Mouse (Mus musculus) urinary bladder, postnatal 4 days (tissue): ENCODE data around the gene Galntl5.
"Not testable (repeated sequence)": the region's sequence is repeated elsewhere in the genome, so short reads cannot be mapped to it uniquely, and the experiment has no call there.

Source experiments
- DNase-seq, 2 experiments: peaks; one replicate each; pipeline ENCODE4 v3.0.0; 2021 to 2022; ENCODE audit warnings: low spot score in 2 of 2

The Galntl5 gene

DNA sequence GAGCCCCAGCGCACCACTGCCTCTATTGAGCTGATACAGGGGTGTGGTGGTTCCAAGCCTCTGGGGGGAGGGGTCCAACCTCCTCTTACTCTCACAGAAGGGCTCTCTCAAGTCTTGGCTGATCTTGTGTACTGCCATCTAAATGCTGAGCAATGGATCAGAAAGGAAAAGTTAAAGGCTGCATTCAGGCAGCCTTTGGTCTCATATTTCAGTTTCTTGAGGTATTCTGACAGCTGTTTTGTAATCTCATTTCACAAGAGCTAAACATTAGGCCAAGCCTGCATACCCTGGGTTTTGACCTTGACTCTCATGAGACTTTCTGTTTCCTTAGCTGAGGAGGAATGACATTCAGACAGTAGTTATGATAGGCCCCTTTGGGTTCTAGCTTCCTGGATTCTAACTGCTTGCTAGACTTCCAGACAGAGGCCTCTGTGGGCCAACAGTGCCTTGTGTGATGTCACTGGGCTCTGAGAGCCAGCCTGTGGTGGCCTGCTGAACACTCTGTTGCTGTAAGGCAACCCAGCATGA is at the start of gene Galntl5:
TSS of gene Galntl5 (plus strand) at position 457 of the 528 bp plus-strand sequence.
- no peak for DNase-seq

- DNase-seq = no peak
Measured at GRCm38 (mm10) chr5:25146705-25147104, 34.6 kb upstream of the Galntl5 start.

GRCm38 (mm10) chr5:25149331-25149965 is 31.8 kb upstream of the Galntl5 start:
- no peak for DNase-seq

DNA sequence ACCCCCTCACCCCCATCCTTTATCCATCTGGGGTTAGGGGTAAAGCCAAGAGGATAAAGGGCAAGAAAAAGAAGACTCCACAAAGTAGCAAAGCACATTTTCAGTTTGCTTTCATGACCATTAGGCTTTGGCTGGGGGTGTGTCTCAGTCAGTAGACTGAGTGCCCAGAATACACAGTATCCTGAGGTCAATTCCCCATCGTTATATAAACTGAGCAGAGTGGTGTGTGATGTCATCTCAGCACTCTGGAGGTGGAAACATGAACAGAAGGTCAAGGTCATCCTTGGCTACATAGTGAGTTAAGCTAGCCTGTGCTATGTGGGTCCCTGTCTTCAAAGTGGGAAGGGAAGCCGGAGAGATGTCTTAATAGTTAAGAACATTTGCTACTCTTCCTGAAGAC is 27.8 kb upstream of the Galntl5 start:
- no peak for DNase-seq

DNA sequence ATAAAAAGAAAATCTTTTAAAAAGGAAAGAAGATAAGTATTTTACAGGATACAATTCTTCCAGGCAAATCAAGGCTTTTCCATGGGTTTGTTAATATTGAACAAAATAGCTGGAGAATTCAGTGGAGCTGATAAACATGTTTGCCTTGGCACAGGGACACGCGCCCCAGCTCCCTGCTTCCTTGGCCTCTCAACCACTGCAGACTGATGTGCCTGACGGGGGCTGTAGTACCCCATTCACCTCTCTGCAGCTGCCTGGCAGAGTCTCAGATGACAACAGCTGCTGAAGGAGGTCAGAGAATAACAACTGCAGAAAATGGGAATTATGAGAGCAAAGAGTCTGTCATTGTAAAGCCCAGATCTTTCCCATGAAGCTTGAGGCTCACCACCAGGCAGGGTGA is 27.3 kb upstream of the Galntl5 start:
- no peak for DNase-seq

DNA sequence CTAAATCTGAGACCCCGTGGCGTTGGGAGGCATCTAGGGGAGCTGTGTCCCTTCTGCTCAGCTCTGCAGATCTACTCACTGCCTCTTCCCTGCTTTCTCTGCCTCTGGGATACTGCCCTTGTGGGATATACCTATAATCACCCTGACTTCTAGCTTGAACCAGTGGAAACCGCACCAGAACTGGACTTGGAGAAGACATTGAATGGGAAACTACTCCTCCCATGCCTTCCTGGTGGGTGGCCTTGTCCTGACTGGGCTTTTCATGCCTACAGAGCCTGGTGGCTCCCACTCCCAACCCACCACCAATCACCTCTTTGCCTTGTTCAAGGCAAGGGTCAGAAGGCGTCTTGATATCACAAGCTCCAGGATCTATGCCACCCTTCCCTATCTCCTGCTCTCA is 26.4 kb upstream of the Galntl5 start:
- DNase-seq = no peak

DNA sequence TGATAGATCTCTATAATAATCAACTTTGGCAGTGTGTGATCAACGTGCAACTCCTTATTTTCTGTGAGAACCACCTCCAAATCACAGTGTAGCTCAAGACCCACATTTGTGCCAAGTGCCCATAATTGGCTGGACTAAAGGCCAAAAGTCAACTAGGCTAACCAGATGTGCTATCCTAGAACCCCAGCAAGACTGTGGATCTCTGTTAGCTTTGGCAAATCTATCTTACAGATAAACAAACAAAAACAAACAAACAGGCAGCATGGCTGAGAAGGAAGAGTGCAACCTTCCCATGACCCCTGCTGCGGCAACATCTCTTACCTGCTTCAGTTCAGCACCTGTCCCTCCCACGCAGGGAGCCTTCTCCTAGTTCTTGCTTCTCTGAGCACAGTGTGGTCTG is 25.9 kb upstream of the Galntl5 start:
- DNase-seq = no peak

DNA sequence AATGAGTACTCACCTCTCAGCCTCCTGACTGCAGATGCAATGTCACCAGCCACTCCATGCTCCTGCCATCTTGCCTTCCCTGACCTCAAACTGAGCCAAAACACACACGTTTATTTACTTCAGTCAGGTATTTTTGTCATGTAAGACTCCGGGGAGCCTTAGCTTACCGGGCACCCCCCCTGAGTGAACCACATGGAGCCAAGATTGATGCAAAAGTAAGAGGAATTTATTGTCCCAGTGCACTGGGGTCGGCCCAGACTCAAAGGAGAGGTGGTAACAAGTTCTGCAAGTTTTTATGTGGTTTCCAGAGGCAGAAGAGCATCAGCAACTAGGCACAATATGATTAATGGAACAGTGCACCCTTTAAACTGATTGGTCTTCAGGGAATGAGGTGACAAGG is 24.1 kb upstream of the Galntl5 start:
- DNase-seq = no peak

DNA sequence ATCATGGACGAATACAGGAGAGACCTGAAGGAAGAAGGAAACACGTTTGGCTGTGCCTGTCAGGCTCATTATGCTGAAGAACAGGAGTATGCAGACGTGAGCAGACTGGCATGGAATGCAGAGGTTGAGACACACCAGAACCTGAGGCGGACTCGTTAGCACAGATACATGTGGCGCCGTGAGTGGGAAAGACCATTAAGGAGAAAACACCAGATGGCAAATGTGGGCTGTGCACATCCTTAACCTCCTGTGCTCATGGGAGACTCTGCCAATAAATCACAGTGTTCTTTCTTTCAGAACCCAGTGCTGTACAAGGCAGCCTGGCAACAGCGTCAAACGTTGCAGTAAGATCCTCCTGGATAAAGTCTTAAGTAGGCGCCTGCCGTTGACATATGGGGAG is 20.7 kb upstream of the Galntl5 start:
- no peak for DNase-seq

DNA sequence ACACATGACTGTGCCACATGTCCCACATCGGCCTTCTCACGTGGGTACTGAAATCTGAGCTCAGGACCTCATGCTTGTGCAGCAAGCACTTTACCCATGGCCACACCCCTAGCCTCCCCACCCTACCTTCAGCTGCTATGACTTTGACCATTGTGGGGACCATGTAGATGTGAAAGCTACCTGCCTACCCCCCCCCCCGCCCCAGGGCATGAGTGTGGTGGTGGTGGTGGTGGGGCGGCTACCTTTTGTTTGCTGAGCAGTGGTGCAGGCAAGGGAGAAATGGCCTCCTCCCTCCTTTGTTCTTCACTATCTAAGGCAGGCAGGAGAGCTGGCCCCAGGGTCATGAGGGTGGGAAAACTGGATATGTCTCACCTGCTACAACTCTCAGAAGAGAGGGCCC is 18.3 kb upstream of the Galntl5 start:
- no peak for DNase-seq

DNA sequence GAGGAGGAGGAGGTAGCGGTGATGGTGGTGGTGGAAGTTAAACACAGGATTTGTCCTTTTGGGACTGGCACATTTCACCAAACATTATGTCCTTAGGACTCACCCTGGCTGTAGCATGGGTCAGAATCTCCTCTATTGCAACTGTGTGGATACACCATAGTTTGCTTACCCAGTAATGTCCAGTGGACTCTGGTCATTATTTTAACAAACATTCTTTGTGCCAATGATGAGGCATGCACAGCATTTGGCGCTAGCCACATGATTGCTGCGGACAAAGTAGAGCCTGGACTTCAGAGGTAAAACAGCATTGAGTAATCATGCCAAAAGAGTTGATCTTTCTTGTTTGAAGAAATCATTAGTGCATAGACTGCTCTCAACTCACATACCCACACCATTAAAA is 17.3 kb upstream of the Galntl5 start:
- no peak for DNase-seq

DNA sequence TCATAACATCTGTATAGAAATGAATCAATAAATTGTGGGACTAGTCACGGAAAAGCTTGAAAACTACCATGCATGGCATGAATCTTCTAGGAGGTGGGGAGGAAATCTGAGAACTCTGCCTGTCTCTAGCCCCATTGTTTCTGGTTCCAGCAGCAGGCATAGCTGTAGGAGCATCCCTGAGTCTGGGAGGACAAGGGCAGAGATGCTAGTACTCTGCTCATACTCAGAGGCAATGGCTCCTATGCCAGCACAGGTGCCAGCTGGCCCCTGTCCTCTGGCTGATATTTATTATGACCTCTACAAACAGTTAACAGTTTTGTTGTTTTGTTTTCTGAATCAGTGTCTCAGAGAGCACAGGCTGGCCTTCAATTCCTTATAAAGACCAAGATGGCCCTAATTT is 16.9 kb upstream of the Galntl5 start:
- DNase-seq = no peak

DNA sequence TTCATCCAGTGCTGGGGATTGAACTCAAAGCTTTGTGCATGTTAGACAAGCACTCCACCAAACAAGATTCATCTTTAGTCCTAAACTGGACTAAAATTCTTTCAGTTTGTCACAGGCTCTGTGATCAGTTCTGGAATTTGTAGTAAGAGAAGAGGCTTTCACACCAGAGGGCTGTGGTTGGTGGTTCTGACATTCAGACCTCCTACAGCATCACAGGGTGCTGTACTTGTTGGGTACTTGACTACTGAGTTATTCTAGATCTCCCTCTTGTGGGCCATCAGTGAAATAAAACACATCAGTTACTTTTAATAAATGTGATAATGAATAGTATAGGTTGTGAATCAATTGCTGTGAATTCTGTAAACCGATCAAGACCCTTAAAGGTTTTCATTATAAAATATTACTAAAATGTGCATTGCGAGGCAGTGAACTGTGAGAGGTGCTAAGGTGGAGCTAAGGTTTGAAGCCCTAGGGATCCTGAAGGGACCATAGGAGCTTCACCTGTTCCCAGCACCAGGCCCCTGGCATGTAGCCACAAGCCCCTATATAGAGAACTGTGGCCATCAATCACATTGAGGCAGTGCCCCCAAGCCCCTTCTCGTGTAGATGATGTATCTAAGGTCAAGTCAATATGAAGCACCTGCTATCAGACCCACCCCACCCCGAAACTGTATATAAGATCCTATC is 16.0 kb upstream of the Galntl5 start:
- no peak for DNase-seq

DNA sequence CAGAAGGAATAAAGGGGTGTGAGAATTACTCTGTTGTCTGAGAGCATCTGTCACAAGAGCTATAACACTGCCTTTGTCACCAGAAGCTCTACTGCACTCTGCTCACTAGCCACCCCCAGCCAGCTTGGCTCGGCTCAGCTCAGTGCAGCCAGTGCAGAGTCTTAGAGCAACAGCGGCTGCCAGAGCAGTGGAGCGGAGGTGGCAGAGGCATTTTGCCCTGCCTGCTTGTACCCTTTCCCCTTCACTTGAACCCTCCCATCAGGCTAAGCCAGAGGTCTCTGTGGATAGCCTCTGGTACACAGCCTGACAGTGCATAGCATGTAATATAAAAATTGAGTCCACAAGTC is 15.5 kb upstream of the Galntl5 start:
- DNase-seq = no peak

DNA sequence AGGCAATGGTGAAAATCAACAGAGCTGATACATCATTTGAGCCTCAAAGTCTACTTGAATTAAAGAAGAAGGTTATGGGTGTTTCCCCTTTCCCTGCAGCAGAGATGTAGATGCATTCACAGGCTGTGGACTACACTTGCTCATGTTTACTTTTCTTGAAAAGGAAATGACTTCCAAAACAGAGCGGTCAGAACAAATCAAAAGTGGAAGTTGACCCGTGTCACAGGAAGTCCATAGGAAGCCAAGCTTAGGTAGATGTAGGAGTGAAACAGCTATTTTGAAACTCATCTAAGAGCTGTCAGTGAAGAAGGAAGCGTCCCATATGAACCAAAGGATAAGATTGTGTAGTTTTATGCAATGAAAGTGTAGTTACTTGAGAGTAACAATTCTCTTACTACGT is 14.6 kb upstream of the Galntl5 start:
- DNase-seq = no peak

- not testable (repeated sequence) for DNase-seq
Measured at GRCm38 (mm10) chr5:25177937-25178336, 3.3 kb upstream of the Galntl5 start.

- not testable (repeated sequence) for DNase-seq
Measured at GRCm38 (mm10) chr5:25178543-25178942, 2.7 kb upstream of the Galntl5 start.

DNA sequence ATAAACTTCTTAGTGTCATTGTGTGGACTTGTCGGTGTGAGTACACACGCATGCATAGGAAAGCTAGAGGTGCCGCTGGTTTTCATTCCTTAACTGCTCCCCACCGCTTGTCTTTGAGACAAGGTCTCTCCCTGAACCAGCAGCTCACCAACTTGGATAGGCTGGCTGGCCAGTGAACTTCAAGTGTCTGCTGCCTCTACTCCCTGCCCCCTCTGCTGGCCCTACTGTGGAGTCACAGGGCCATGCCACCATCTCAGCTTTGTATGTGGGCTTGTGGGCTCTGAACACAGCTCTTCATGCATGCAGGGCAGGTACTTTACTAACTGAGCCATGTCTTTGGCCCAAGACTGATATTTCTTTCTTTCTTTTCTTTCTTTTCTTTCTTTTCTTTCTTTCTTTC is 2.0 kb upstream of the Galntl5 start:
- no peak for DNase-seq

DNA sequence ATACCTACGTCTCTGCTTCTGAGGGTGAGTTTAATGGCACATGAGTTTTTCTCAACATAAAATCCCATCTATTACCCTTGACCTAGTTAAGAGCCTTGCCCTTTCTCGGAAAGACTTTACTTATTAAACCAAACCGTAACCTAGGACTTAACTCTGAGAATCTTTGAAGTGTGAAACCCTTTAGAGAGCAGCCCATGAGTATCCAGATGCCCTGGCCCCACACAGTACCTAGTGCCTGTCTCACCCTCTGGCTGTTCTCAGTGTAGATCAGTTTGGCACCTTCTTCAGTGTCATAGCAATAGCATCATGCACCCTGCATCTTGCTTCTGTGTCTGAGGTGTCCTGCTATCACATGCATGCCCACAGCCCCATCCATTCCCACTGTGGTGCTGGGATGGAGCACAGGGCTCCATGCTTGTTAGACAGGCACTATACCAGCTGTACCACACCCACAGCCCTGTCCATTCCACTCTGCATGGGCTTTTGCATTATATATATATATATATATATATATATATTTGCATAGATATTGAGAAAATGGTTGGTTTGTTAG is 1.2 kb upstream of the Galntl5 start:
- no peak for DNase-seq

DNA sequence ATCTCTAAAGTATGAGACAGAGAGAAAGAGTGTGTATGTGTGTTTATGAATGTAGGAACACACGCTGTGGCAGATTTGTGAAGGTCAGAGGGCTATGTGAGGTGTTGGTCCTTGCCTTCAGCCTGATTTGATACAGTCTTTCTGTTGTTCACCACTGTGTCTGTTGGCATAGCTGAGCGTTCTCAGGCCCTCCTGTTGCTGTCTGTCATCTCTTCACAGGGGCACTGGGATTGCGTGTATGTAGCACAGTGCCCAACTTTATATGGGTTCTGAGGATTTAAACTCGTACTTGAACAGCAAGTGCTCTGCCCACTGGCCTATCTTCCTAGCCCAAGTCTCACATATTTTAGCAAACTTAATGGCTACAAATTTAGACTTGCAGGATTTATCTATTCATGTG is 2.3 kb downstream of the Galntl5 start:
- no peak for DNase-seq

DNA sequence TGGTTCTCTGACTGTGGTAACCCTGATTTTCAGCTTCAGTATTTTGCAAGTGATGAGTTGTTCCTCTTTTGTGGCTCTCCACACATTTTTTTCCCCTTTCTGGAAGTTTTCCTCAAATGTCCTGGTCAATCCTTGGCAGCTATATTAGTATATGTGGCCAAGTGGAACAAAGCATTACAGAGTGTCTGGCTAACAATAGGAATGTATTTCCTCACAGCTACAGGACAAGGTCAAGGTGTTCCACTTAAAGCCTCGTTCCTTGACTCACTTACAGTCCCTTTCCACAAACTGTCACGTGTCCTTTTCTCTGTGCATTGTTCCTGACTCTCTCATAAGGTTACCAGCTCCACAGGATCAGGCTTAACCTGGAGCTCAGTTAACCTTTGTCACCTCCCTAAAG is 3.3 kb downstream of the Galntl5 start:
- no peak for DNase-seq

DNA sequence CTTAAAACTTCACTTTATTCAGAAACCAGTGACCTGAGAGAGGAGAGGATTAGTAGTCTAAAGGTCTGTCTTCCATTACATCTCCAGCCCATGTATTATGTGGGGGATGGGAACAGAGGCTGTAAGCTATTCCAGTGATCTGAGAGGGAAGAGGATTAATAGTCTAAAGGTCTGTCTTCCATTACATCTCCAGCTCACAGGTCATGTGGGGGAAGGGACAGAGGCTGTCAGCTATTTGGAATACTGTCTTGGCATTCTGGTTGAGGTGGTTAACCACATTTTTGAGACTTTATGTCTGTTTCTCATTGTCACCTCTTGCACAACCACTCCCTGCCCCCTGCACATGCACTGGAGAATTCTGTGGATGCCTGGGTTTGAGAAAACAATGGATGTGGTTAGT is 6.5 kb downstream of the Galntl5 start:
- DNase-seq = no peak

DNA sequence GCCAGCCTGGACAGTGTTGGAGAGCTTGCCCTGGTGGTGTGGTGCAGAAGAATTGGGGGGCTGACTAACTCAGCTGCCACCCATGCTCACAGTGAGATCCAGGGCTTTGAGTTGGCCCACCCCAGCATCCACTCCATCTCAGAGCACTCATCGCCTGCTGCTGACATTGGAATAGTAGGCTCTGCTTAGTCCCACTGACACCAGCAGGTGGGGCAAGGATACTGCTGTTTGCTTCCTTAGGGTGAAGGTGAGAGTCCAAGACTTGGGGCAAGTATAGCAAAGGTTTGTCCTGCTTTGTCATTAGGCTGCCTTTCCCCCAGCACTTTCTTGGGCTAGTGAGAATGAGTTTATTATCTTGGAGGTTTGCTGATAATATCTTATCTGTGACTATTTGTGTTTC is 7.5 kb downstream of the Galntl5 start:
- DNase-seq = no peak
